Mouse (Mus musculus) CH12F3 (cell line): ENCODE results near the gene Epha6.

ENCODE experiments used
- in situ Hi-C: fragments of 300-500 bp; cut with MboI; formaldehyde crosslinking; loops from 2 replicates; pipeline ENCODE4 v1.14.3; 2020; ENCODE audit warnings: low sequenced_read_pairs

Epha6 gene

DNA sequence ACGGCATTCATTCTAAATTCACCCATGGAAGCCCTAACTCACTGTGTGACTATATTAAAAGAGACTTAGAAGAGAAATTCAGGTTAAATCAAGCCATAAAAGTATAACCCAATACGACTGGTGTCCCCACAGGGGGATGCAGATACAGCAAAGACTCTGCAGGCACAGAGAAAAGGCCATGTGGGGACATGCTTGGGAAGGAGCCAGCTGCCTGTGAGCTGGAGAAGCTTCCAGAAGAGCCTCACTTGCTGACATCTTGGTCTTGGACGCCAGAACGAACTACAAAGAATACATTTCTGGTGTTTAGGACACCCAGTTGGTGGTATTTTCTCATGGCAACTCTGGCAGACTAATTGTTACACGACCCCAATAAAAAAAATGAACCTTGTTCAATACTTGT, 920.2 kb downstream of the Epha6 start:
- in situ Hi-C loops, result no loop called here

DNA sequence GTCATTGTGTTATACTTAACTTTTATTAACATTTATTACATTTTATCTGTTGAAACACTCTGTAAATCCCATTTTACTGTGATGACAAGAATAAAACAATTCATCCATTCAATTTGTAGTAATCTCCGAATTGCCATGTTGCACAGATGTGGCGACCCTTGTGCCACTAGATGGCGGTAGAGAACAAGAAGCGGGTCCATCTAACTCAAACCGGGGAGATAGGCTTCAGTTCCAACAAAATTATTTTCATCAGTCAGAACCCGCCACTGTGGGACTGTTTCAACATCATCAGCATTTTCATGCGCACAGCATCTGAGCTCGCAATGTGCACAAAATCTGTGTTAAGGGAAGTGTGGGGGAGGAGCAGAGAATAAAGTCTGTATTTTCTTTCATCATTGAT, 921.9 kb downstream of the Epha6 start:
- in situ Hi-C loops, result no loop called here

DNA sequence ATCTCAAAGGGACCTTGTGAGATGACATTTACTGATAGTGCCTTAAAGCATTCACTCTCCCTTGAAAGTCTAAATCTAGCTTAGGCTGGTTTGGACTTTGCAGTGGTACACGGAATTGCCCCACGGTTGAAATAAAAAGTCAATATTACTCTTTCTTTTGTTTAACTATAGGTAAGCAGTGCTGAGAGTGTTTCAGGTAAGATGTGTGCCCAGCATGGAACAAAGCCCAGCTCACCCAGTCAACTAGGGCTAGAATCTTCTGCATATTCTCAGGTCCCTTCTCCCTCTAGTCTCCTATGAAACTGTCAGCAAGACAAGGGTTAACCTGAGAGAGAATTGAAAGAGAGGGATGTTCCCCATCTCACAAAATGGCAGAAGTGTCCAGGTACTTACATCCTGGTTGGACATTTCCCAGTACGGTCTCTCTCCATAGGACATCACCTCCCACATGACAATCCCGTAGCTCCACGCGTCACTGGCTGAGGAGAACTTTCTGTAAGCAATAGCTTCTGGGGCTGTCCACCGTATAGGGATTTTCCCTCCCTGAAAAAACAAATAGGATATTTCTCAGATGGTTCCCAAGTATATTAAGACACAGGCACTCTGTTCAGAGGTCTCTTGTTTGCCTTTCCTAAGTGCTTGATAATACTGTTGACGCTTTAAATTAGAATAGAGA, 923.0 kb downstream of the Epha6 start:
- in situ Hi-C loops, result no loop called here

DNA sequence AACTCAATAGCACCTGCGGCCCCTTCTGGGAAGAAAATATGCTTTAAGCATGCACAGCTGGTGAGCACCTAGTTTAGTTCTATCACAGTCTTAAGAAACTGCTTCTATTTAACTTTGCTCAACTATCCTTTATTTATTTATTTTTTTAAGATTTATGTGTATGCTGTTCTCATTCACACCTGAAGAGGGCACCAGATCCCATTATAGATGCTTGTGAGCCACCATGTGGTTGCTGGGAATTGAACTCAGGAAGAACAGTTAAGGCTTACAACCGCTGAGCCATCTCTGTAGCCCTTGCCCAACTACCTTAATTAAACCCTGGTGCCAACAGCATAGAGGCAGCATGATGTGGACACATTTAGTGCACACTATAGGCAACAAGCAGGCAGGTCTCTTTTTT, 938.4 kb downstream of the Epha6 start:
- in situ Hi-C loops, result no loop called here

DNA sequence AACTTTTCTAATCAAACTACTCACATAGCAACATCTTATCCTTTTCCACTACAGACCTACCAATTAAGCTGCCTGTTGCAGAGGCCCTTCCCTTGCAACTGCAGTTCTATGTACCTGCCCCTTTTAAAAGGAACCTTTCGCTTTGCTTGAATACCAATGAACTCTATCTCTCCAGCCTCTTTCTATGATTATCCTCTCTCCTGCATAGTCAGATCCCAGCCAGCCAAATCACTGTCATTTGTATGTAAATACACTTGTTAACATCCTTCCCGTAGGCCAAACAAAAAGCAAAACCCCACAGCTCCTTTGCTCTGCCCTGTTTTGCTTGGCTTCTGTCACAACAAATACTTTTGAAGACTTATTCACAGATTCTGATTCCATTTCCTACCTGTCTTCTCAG, 961.6 kb downstream of the Epha6 start:
- in situ Hi-C loops, result no loop called here

DNA sequence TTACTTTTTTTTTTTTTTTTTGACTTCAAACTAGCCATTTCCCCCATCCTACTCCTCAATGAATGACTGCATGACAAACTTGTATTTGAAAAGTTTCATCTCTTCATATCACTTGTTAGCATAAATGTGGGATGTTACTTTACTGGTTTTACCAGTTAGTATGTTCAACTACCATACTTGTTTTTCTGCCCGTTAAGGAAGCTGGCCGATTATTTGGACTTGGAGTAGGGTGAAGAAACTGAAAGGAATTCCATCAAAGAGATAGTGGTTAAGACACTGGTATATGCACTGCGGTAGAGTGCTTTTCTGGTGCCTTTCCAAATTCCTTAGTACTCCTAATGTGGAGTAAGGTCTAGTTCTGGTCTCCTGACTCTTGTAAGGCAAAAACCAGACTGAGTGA, 965.3 kb downstream of the Epha6 start:
- in situ Hi-C loops, result no loop called here

DNA sequence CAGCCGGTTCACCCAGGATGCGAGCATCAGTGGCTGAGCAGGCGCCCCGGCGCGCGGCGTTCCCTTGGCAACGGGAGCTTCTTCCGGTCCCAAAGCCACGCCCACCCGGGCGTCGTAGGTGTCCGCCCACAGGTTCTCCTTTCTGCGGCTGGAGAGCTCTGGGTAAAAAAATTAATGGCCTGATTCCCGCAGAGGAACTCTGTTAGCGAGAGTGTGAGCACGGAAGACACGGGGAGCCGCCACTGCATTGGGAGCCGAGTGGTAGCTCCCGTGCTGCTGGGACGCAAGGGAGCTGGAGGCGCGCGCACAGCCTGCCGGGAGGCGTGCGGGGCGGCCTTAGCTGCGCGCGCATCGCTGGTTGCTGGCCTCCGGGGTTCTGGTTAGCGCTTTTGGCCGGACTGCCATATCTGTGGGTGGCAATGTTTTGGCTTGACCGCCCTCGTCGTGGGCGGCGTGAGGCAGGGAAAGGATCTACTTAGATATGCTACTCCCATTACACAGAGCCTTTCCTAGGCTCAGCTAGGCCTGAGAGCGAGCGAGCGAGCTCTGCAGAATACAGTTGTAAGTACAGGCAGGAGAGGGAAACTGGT, 966.1 kb downstream of the Epha6 start, which contains the start of gene Arl6:
Gene Arl6 (minus strand): TSS at position 290 of the 590 bp plus-strand sequence.
- in situ Hi-C loops, result no loop called here

DNA sequence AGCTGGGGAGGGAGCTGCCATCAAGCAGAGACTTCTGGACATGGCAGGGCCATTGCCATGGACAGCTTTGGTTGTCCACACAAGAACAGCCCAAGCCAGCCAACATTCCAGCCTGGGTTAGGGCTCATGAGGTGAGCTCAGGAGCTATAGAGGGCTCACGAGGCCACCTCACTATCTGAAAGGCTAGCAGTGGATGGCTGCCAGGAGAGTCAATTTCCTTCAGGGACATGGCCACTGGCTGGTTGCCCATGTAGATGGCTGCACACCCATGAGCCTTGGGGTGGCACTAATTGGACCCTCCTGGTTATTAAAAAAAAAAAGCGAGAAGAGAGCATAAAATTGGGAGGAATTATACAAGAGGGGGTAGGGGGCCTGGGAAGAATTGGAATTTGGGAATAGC, 970.7 kb downstream of the Epha6 start:
- in situ Hi-C loops, result no loop called here

DNA sequence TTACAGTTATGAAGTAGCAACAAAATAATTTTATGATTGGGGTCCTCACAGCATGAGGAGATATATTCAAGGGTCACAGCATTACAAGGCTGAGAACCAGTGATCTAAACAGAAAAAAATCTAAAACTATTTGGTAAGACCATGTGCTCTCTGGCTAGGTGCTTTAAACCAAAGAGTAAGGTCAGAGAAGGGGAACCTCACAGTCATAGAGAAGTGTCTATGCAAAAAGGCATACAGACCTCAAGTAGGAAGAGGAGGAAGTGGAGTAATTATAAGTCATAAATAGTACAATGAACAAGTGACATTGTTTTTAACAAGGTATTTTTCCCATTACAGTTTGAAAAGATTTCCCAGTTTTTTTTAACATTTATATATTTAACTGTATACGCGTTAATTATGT, 983.8 kb downstream of the Epha6 start:
- in situ Hi-C loops, result no loop called here

DNA sequence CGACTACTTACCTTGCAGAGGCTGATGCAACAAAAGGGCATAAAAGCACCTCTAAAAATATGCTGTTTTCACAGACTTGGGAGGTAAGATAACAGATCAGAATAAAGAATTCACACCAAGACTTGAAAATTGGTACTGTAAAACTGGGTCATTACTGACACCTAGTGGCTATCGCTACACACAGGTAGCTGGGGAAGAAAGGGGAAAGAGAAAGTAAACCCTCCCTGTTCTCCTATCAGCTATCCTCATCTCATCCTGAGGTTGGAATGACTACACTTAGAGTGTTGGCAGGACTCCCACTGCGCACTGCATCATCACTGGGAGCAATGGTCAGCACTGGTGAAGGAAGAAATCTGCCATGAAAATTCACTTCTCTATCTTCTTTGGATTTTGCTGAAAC, 988.2 kb downstream of the Epha6 start:
- in situ Hi-C loops, result loop anchor here (10.0 kb wide), 2 partner anchors 142 to 192 kb away; partner anchors contain the start of gene Riox2

DNA sequence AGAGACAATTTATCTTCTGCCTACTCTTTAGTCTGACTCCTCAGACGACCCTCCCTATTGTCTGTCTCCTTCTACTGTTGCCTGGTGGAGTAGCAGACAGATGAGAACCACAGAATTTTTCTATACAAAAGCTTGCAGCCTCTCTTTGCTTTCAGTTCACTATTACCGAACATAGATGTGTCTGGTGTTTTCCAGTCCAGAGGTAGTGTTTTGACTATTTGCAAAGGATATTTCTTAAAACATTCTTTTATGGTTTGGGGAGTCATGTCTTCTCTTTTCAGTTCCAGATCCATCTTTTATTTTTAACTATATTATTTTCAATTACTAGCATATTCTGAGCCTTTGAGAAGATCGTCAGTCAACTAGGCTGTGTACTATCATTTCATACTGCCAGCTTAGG, 989.7 kb downstream of the Epha6 start:
- in situ Hi-C loops, result loop anchor here (10.0 kb wide), 2 partner anchors 141 to 191 kb away; partner anchors contain the start of gene Riox2

DNA sequence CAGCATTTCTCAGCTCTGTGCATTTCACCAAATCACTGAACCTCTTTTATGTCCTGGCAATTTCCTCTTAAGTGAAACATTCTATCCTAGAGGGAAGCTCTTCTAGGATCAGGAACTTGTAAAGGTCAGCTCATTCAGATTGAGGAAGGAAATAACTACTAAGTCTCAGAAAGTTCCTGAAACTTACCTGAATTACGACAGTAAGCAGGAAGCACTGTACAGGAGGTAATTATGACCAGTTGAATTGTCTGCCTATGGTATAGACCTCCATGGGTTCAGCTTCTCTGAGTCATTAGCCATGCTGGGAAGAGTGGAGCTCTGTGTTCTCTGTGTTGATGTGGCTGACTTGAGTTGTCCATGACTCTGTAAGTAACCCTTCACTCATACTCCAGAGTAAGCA, 994.6 kb downstream of the Epha6 start:
- in situ Hi-C loops, result loop anchor here (10.0 kb wide), 2 partner anchors 136 to 186 kb away; partner anchors contain the start of gene Riox2

DNA sequence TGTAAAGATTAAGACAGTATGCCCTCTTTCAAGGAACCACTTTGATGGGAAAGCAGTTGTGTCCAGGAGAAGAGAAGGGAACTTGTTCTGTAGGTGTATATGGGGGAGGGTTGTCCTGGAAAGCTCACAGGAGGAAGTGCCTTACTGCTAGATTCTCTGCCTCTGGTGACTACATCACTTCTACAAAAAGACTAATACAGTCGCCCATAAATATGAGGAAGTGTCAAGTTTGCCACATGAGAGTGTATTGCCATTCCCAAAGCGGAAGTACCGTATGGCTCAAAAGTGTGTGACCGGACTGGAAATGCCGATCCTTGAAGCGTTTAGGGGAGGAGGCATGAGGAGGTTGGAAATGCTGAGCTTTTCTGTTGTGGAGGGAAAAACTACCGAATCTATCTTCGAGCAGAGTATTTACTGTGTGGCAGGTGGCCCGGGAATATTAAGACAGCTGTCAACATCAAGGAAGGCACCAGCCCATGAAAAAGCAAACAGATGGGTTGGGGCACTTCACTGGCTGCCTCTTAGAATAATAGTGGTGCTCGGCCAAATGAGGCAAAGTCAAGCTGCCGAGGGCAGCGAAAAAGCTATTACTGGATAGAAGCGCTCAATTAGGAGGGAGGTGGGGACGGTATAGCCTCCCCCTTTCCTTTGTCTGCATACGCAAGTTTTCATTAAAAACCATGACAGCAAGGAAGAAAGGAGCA, 1001.1 kb downstream of the Epha6 start:
- in situ Hi-C loops, result no loop called here
